Mouse (Mus musculus): Measurements from ENCODE around the gene Ndufb4.

GRCm38 (mm10) chr16:37665394-37665935 lies 11.2 kb upstream of the Ndufb4 start:
- no peak for TF ChIP-seq EP300 (IDR thresholded peaks at IDR 0.05; ENCODE audit: low read depth)
- no peak for TF ChIP-seq CTCF (IDR thresholded peaks at IDR 0.05; ENCODE audit: low read depth)

All from heart, postnatal 0 days (tissue).